Mouse (Mus musculus) induced T-regulatory cell, adult 2 months (primary cell): ENCODE measurements around the gene Cbx4.
A peak's percentile ranks its signal among the peaks of the same experiment; 100 is the strongest.

ENCODE experiments used
- DNase-seq: peaks from one replicate; pipeline ENCODE4 v3.0.0-alpha.2; 2012; ENCODE audit warnings: low read depth

Cbx4 gene

GRCm38 (mm10) chr11:119086144-119086971, at the start of gene Cbx4:
Gene Cbx4 (minus strand): TSS chr11:119086221.
- peak; percentile 95 for DNase-seq

GRCm38 (mm10) chr11:119134586-119134985, 48.6 kb upstream of the Cbx4 start:
- DNase-seq, result peak; percentile 65

DNA sequence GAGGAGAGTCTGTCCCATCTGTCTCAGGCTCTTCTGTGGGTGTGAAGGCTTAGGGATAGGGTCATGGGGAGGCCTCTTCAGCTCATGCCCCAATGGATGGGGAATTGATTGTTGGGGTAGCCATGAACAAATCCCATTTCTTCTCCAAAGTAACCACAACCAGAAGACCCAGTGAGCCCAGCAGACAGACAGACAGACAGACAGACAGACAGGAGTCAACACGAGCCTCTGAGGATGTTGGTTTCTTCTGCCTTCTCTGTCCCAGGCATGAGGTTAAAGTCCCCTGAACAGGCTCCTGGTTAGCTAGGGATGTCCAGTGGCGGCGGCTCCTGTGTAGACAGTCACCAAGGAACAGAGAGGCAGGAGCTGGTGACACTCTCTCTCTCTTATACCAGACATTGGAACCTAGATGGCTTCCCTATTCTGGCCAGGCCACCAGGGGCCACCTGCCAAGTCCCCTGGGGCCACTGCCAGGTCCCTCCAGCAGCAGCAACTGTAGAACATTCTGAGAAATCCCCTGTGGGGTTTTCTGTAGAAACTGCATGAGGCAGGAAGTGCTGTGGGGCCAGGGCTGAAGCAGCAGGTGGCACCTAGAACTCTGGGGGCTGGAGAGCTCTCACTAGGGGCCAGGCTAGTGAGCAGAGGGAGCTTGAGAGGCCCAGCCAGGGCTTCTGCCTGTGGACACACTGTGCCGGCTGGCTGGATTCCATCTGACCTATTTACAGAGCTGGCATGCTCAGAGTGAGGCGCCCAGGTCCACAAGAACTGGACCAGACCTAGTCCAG, 47.6 kb upstream of the Cbx4 start:
- DNase-seq, result peak; percentile 87

GRCm38 (mm10) chr11:119132198-119133035, 46.4 kb upstream of the Cbx4 start:
- DNase-seq, result peak; percentile 27

- peak; percentile 29 for DNase-seq
Measured at GRCm38 (mm10) chr11:119130081-119130765, 44.2 kb upstream of the Cbx4 start.

DNA sequence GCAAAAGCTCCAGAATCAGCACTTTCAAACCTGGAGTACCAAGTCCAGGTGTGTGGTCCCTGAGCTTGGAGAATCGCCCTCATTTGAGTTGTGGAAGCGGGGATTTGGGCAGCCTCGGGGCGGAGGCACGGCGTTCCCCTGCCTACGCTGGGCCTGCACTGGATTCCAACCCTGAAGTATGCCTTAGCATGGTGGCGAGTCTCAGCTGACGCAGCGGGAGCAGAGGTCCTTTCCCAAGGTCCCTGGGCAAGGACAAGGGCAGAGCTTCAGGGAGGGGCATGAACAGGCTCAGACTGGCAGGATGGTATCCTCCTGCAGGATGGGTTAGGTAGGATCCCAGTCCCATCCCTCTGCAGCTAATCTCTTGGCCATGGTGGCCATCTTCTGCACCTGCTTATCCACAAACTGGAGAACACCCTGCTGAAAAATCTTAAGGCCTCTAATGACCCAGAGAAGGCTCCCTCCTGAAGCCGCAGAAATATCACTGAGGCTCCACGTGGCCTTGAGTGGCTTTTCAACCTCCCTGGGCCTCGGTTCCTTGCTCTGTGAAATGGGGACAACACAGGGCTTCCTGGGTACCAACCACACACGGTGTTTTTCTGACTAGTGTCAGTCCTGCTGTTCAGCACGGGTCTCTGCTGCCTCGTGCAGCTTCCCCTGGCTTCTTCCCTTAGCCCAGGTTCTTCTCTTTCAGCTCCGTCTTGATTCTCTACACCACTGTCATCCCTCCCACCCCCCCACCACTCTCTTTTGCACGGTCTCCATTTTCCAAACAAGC, 43.4 kb upstream of the Cbx4 start:
- peak; percentile 59 for DNase-seq

GRCm38 (mm10) chr11:119128668-119129280, 42.8 kb upstream of the Cbx4 start:
- peak; percentile 42 for DNase-seq

- peak; percentile 67 for DNase-seq
Measured at GRCm38 (mm10) chr11:119127686-119128473, 41.9 kb upstream of the Cbx4 start.

DNA sequence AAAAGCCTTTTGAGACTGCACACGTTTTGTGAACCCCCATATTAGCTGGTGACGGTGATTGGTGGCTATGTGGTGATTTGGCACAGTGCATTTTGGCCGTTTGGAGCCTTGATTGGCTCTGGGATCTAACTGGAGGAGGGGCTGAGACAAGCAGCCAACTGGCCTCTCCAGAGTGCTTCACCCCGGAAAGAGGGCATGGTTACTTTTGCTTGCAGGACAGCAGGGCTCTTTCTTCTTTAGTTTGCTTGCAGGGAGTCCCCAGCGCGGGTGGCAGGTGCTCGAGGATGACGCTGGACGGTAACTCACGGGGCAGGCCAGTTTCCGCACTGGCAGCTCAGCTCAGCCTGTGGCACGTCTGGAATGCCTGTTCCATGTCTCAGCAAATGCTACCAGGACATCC, 41.1 kb upstream of the Cbx4 start:
- DNase-seq, result no peak

DNA sequence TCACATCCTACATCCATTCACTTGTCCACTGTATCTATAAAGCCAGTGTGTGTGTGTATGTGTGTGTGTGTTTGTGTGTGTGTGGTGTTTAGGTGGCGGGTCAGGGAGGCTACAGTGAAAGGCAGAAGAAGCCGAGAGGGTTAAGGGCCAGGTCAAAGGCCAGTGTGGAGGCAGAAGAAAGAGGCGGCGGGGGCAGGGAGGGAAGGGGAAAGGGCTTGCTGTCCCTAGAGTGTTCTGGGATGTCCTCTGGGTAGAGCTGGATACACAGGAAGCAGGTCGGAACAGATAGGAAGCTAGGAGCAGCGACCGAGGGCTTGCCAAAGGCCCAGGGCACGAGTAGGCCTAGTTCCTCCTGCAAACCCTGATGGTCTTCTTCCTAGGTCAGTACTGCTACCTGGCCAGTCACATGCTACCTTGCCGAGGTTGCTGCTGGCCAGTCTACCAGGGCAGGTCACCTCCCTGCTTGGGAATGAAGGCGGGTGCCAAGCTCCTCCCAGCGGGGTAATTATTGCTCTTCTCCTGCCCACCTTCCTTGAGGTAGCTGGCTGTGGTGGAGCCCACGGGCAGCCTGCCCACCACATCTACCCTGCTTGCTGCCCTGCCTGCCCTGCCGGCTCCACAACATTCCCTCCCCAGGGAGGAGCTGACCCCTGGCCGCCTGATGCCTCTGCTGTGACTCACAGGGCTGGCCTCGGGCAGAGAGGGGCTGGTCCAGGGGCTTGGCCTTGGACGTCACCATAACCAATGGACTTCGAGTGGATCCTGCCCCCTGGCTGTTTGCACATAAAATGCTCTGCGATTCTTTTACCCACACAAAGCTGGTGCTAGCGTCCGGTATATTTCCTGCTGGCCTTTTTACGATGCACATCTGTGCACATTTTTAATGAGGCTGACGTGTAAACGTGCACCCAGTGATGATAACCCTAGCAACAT, 40.2 kb upstream of the Cbx4 start:
- no peak for DNase-seq

GRCm38 (mm10) chr11:119124536-119124935, 38.5 kb upstream of the Cbx4 start:
- no peak for DNase-seq

DNA sequence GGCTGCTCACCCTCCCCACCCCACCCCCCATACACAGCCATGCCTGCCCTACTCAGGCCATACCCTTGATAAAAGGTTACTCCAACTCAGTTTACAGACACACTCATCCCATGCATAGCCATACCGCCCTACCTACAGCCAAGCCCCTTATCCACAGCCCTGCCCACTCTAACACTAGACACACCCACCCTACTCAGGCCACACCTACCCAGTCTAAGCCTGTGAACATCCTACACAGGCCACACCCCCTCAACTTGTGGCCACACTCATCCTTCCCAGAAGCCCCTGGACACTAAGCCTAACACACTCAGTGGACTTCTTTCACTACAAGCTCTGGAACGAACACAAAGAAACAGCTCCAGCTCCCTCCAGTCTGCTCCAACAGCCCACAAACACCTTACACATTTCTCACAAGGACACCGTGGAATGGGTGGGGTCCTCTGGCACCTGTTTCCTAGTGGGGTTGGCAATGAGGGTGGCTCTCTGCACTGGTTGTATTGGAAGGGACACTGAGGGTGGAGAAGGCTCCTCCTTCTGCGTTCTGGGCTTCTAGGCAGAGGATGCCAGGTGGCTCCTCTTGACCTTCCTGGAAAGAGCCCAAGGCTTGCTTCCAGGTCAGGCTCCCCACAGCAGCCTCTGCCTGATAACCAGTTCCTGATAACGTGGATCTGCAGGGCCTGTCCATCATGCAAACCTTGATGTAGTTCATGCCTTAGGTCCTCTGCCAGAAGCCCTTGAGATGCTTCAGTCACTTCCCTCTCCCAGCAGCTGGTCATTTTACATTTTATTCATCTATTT, 37.7 kb upstream of the Cbx4 start:
- DNase-seq, result no peak

DNA sequence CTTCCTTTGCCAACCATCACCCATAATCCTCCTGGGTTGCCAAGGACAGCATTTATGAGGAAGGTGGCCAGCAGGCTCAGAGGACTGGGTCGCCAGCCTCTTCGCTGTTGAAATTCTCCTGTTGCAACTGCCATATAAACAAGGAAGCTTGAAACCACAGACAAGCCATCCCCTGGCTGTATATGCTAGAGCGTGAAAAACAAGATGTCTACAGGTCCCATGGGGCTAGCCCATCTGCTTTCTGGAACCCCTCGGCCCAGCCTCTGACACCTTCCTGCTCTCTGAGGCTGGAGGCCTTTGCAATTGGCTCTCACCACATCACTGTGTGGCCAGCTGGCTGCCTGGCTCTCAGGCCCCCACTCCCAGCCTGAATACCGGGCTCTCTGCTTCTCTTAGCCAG, 36.4 kb upstream of the Cbx4 start:
- no peak for DNase-seq

DNA sequence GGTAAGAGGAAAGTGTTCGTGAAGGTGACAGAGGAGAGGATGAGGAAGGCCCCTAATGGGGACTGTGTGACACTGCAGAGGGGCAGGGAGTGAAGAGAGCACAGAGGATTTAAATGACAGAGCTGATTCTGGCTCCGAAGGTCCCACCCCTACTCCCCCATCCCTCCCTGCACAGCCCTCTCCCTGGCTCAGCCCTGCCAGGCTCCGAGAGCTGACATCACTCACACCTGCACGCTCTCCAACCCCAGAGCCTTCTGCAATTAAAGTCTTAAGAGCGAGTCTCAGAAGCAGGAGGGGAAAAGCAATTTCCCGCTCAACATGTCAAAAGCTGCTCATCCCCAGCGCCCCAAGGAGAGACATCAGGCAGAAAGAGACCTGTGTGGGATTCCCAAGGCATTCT, 32.9 kb upstream of the Cbx4 start:
- DNase-seq, result no peak

DNA sequence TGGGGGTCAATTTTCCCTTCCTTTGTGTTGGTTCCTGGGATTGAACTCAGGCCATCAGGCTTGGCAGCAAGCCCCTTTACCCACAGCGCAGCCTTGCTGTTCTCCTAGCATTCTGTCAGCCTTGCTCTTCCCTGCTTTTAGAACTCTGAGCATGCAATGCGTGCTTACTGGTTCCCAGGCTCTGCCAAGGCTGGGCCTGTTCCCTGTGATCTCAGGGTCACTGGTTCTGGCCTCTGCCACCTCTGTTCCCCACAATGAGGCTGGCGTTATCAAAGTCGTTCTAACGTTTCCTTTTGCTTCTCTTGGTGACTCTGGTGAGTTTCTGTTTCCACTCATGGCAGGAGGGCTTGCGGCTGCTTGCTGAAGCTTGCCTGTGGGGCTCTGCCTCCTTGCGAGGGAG, 31.9 kb upstream of the Cbx4 start:
- DNase-seq, result peak; percentile 38

- no peak for DNase-seq
Measured at GRCm38 (mm10) chr11:119116992-119117391, 31.0 kb upstream of the Cbx4 start.

DNA sequence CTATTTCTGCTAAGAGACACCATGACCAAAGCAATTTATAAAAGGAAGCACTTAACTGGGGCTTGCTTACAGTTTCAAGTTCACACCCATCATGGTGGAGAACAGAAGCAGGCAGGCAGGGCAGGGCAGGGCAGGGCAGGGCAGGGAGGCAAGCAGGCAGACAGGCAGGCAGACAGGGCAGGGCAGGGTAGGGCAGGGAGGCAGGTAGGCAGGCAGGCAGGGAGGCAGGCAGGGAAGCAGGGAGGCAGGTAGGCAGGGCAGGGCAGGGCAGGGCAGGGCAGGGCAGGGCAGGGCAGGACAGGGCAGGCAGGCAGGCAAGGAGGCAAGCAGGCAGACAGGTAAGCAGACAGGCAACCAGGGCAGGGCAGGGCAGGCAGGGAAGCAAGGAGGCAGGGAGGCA, 26.7 kb upstream of the Cbx4 start:
- no peak for DNase-seq

DNA sequence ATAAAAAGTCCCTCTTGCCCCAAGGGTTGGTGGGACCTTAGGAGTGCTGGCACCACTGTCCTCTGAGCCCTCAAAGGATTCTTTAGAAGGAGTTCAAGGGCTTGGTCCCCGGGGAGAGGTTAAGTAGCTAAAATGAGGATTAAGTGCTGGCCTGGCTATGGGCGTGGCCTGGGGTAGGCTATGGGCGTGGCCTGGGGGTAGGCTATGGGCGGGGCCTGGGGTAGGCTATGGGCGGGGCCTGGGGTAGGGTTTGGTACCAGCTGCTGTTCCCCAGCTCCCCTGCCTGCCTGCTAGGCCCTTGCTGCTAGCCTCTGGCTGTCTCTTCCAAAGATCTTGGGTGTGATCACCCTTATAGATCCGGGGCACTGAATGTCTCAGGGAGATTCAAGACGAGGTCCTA, 25.3 kb upstream of the Cbx4 start:
- peak; percentile 73 for DNase-seq
